Mouse (Mus musculus) induced T-regulatory cell, adult 2 months (primary cell): ENCODE data around the gene Lrba.

Experiments used
- DNase-seq: peaks from one replicate; pipeline ENCODE4 v3.0.0-alpha.2; 2012; ENCODE audit warnings: low read depth

Lrba gene

GRCm38 (mm10) chr3:86224564-86225421, at the start of gene Lrba:
Gene Lrba (plus strand): TSS chr3:86224680.
- peak; percentile 92 for DNase-seq

- DNase-seq, result no peak
These were observed 44.8 kb upstream of the Lrba start for GRCm38 (mm10) chr3:86179714-86180113.

- no peak for DNase-seq
These were observed 43.4 kb upstream of the Lrba start for GRCm38 (mm10) chr3:86181107-86181506.

- DNase-seq, result no peak
These were observed 39.9 kb upstream of the Lrba start for GRCm38 (mm10) chr3:86184546-86184945.

GRCm38 (mm10) chr3:86187736-86188389, 36.6 kb upstream of the Lrba start:
- no peak for DNase-seq

- DNase-seq, result no peak
These were observed 28.5 kb upstream of the Lrba start for GRCm38 (mm10) chr3:86195981-86196380.

GRCm38 (mm10) chr3:86196471-86196870, 28.0 kb upstream of the Lrba start:
- peak; percentile 43 for DNase-seq

GRCm38 (mm10) chr3:86201645-86202175, 22.8 kb upstream of the Lrba start:
- no peak for DNase-seq

GRCm38 (mm10) chr3:86202449-86202848, 22.0 kb upstream of the Lrba start:
- no peak for DNase-seq

- DNase-seq, result no peak
These were observed 19.7 kb upstream of the Lrba start for GRCm38 (mm10) chr3:86204608-86205358.

GRCm38 (mm10) chr3:86206556-86206955, 17.9 kb upstream of the Lrba start:
- no peak for DNase-seq

- no peak for DNase-seq
These were observed 14.1 kb upstream of the Lrba start for GRCm38 (mm10) chr3:86210267-86210939.

GRCm38 (mm10) chr3:86210959-86211358, 13.5 kb upstream of the Lrba start:
- DNase-seq, result no peak

GRCm38 (mm10) chr3:86214248-86214647, 10.2 kb upstream of the Lrba start:
- peak; percentile 63 for DNase-seq

GRCm38 (mm10) chr3:86223634-86224313, 706 bp upstream of the Lrba start:
- peak; percentile 94 for DNase-seq

- DNase-seq, result no peak
These were observed 241 bp upstream of the Lrba start for GRCm38 (mm10) chr3:86224314-86224563.

GRCm38 (mm10) chr3:86231532-86232086, 7.1 kb downstream of the Lrba start:
- DNase-seq, result no peak

GRCm38 (mm10) chr3:86247193-86247592, 22.7 kb downstream of the Lrba start:
- DNase-seq, result peak; percentile 75

GRCm38 (mm10) chr3:86251212-86251611, 26.7 kb downstream of the Lrba start:
- DNase-seq, result no peak

- no peak for DNase-seq
These were observed 28.1 kb downstream of the Lrba start for GRCm38 (mm10) chr3:86252588-86252987.

- no peak for DNase-seq
These were observed 28.6 kb downstream of the Lrba start for GRCm38 (mm10) chr3:86253071-86253470.
